9 mouse cellular contexts compared by ENCODE assay signal in genomic region chr6:113482477-113483099, GRCm38 (mm10). TPM values are rescaled to one million over a fixed set of nuclear protein-coding genes. Genes with fewer than 3 reads are reported as not detected.
A peak's percentile ranks its signal among the peaks of the same experiment; 100 is the strongest.
DNase-seq lines count a peak whose midpoint lies in the region; ATAC-seq lines count a peak whose summit lies in the region.
"Had no signal": no experiment of that assay in that cellular context is flagged by ENCODE, and none has a peak within 500 bp of the region (broad histone marks: within the 10 kb centered on the region; RNA-seq: fewer than 3 reads in every experiment).

No protein-coding gene starts in this region.

- peak; percentile 49 for DNase-seq in adrenal gland, postnatal 10 days
- DNase-seq in adrenal gland, postnatal 4 days (ENCODE audit: low spot score in 2 of 2): no peak
- peak; percentile 59 for DNase-seq in adrenal gland, postnatal 14 days
- peak; percentile 45 to 63 for DNase-seq in kidney, postnatal 4 days

- WGBS in embryonic facial prominence, embryonic 12.5 days: 3% methylated on average over 62 of the region's 65 CpGs
- WGBS in heart, embryonic 16.5 days: under 1% methylated on average over 61 of the region's 65 CpGs
- 2% methylated on average over 65 of the region's 65 CpGs for WGBS in stomach, embryonic 15.5 days

- peaks cover 26% of the 10 kb centered on the region; the same call in 1 of the 2 replicates for H3K4me1 ChIP-seq in embryonic facial prominence, embryonic 12.5 days
- peaks cover 23% of the 10 kb centered on the region for H3K4me1 ChIP-seq in heart, embryonic 16.5 days (ENCODE audit: control insufficient read depth, insufficient read depth, low read length)
- H3K4me1 ChIP-seq in megakaryocyte, embryonic 14.5 days: peaks cover 69% of the 10 kb centered on the region
- peaks cover 15% of the 10 kb centered on the region for H3K4me1 ChIP-seq in stomach, embryonic 15.5 days

- H3K4me2 ChIP-seq in embryonic facial prominence, embryonic 12.5 days (replicated peaks): peak overlapping the region; percentile 77
- H3K4me2 ChIP-seq in heart, embryonic 16.5 days (ENCODE audit: low read depth, low read length): peak overlapping the region; percentile 72
- H3K4me2 ChIP-seq in stomach, embryonic 15.5 days: peak overlapping the region; percentile 89

- H3K9me3 ChIP-seq in embryonic facial prominence, embryonic 12.5 days: no peaks in the 10 kb centered on the region
- H3K9me3 ChIP-seq in heart, embryonic 16.5 days (replicated peaks; ENCODE audit: control insufficient read depth, low read length): no peaks in the 10 kb centered on the region
- H3K9me3 ChIP-seq in megakaryocyte, embryonic 14.5 days: no peaks in the 10 kb centered on the region
- no peaks in the 10 kb centered on the region for H3K9me3 ChIP-seq in stomach, embryonic 15.5 days

- H3K27ac ChIP-seq in embryonic facial prominence, embryonic 12.5 days: peak overlapping the region; percentile 48
- H3K27ac ChIP-seq in heart, embryonic 16.5 days (ENCODE audit: low read length): peak overlapping the region; percentile 92
- H3K27ac ChIP-seq in stomach, embryonic 15.5 days: peak overlapping the region; percentile 80

- H3K27me3 ChIP-seq in embryonic facial prominence, embryonic 12.5 days: peaks cover 40% of the 10 kb centered on the region
- no peaks in the 10 kb centered on the region for H3K27me3 ChIP-seq in heart, embryonic 16.5 days (ENCODE audit: control insufficient read depth, insufficient read depth, low read length)
- H3K27me3 ChIP-seq in megakaryocyte, embryonic 14.5 days (replicated peaks): peaks cover 20% of the 10 kb centered on the region
- peaks cover 23% of the 10 kb centered on the region; the same call in 1 of the 2 replicates for H3K27me3 ChIP-seq in stomach, embryonic 15.5 days (replicated peaks)

- H3K36me3 ChIP-seq in embryonic facial prominence, embryonic 12.5 days: no peaks in the 10 kb centered on the region
- H3K36me3 ChIP-seq in heart, embryonic 16.5 days (ENCODE audit: control insufficient read depth, insufficient read depth): no peaks in the 10 kb centered on the region
- H3K36me3 ChIP-seq in megakaryocyte, embryonic 14.5 days (replicated peaks; ENCODE audit: low read length): peaks cover 27% of the 10 kb centered on the region
- no peaks in the 10 kb centered on the region for H3K36me3 ChIP-seq in stomach, embryonic 15.5 days

- ATAC-seq in embryonic facial prominence, embryonic 12.5 days (ENCODE audit: insufficient number of reproducible peaks, insufficient read depth, low FRiP score, low TSS enrichment): peak; percentile 47
- peak; percentile 23 for ATAC-seq in heart, embryonic 16.5 days (replicated peaks; ENCODE audit: extremely low read depth, insufficient read depth, low FRiP score)
- ATAC-seq in stomach, embryonic 15.5 days (ENCODE audit: insufficient read depth, low FRiP score, low read depth): peak; percentile 24

- peak overlapping the region; percentile 21 for H3K9ac ChIP-seq in embryonic facial prominence, embryonic 12.5 days
- peak overlapping the region; percentile 79 for H3K9ac ChIP-seq in heart, embryonic 16.5 days (ENCODE audit: low read length)
- H3K9ac ChIP-seq in stomach, embryonic 15.5 days: peak overlapping the region; percentile 44

- peak overlapping the region; percentile 46 for H3K4me3 ChIP-seq in embryonic facial prominence, embryonic 12.5 days
- H3K4me3 ChIP-seq in heart, embryonic 16.5 days (ENCODE audit: low read length): peak overlapping the region; percentile 60
- peak overlapping the region; percentile 98 for H3K4me3 ChIP-seq in megakaryocyte, embryonic 14.5 days (replicated peaks)
- peak overlapping the region; percentile 55 for H3K4me3 ChIP-seq in stomach, embryonic 15.5 days (replicated peaks)

RNA-seq across cellular contexts. Expression of gene Creld1, which starts 0.5 kb away (rescaled TPM):
- total RNA-seq in adrenal gland, postnatal 10 days (2021): 10 to 100 TPM; 35.8 to 43.1 TPM
- 10 to 100 TPM; 40.6 to 44.1 TPM for total RNA-seq in adrenal gland, postnatal 4 days (2021)
- 37.4 and 42.7 TPM in 2 replicates for total RNA-seq in adrenal gland, postnatal 14 days (2021)
- 20.1 and 23.1 TPM in 2 replicates for polyA plus RNA-seq in embryonic facial prominence, embryonic 12.5 days (2016; fragmentation: Nextera tagmentation; extraction: Ambion mirVana)
- 44.8 and 46.8 TPM in 2 replicates for polyA plus RNA-seq in heart, embryonic 16.5 days (2015; fragmentation: Nextera tagmentation; extraction: Ambion mirVana)
- 157 and 220 TPM in 2 replicates for polyA plus RNA-seq in megakaryocyte, embryonic 14.5 days (2012; ENCODE audit: insufficient read depth, low replicate concordance)
- polyA plus RNA-seq in stomach, embryonic 15.5 days (2015; fragmentation: Nextera tagmentation; extraction: Ambion mirVana): 23.2 and 23.3 TPM in 2 replicates

RNA-seq across cellular contexts. Expression of gene Il17rc, which starts 11.4 kb away (rescaled TPM):
- total RNA-seq in adrenal gland, postnatal 10 days (2021): 10 to 100 TPM; 22.6 to 25.0 TPM
- total RNA-seq in adrenal gland, postnatal 4 days (2021): 10 to 100 TPM; 22.7 to 25.4 TPM
- 18.2 and 19.3 TPM in 2 replicates for total RNA-seq in adrenal gland, postnatal 14 days (2021)
- polyA plus RNA-seq in embryonic facial prominence, embryonic 12.5 days (2016; fragmentation: Nextera tagmentation; extraction: Ambion mirVana): 3.9 and 5.4 TPM in 2 replicates
- 15.5 and 16.1 TPM in 2 replicates for polyA plus RNA-seq in heart, embryonic 16.5 days (2015; fragmentation: Nextera tagmentation; extraction: Ambion mirVana)
- polyA plus RNA-seq in megakaryocyte, embryonic 14.5 days (2012; ENCODE audit: insufficient read depth, low replicate concordance): 0.25 TPM in 1 of 2 replicates, not detected in the other
- polyA plus RNA-seq in stomach, embryonic 15.5 days (2015; fragmentation: Nextera tagmentation; extraction: Ambion mirVana): 26.4 and 26.7 TPM in 2 replicates

RNA-seq across cellular contexts. Expression of gene Prrt3, which starts 19.1 kb away (rescaled TPM):
- under 1 TPM; 0.30 to 0.55 TPM for total RNA-seq in adrenal gland, postnatal 10 days (2021)
- 1 to 10 TPM in 1 of 2 experiments, under 1 TPM in 1; 0.59 to 1.3 TPM for total RNA-seq in adrenal gland, postnatal 4 days (2021)
- 0.15 and 0.23 TPM in 2 replicates for total RNA-seq in adrenal gland, postnatal 14 days (2021)
- polyA plus RNA-seq in embryonic facial prominence, embryonic 12.5 days (2016; fragmentation: Nextera tagmentation; extraction: Ambion mirVana): 2.9 and 3.5 TPM in 2 replicates
- 0.26 and 0.29 TPM in 2 replicates for polyA plus RNA-seq in heart, embryonic 16.5 days (2015; fragmentation: Nextera tagmentation; extraction: Ambion mirVana)
- 0.57 TPM in 1 of 2 replicates, not detected in the other for polyA plus RNA-seq in megakaryocyte, embryonic 14.5 days (2012; ENCODE audit: insufficient read depth, low replicate concordance)
- 0.40 and 0.54 TPM in 2 replicates for polyA plus RNA-seq in stomach, embryonic 15.5 days (2015; fragmentation: Nextera tagmentation; extraction: Ambion mirVana)
- total RNA-seq: gastrocnemius, adult 8-10 months had no signal

RNA-seq across cellular contexts. Expression of gene Il17re, which starts 24.3 kb away (rescaled TPM):
- total RNA-seq in adrenal gland, postnatal 10 days (2021): 1 to 10 TPM; 1.1 to 1.5 TPM
- 1 to 10 TPM in 1 of 2 experiments, under 1 TPM in 1; 0.90 to 2.5 TPM for total RNA-seq in adrenal gland, postnatal 4 days (2021)
- 1.5 and 2.8 TPM in 2 replicates for total RNA-seq in adrenal gland, postnatal 14 days (2021)
- 3.4 and 3.9 TPM in 2 replicates for polyA plus RNA-seq in embryonic facial prominence, embryonic 12.5 days (2016; fragmentation: Nextera tagmentation; extraction: Ambion mirVana)
- polyA plus RNA-seq in heart, embryonic 16.5 days (2015; fragmentation: Nextera tagmentation; extraction: Ambion mirVana): 1.8 and 3.1 TPM in 2 replicates
- 1.0 TPM in 1 of 2 replicates, not detected in the other for polyA plus RNA-seq in megakaryocyte, embryonic 14.5 days (2012; ENCODE audit: insufficient read depth, low replicate concordance)
- 16.8 and 18.2 TPM in 2 replicates for polyA plus RNA-seq in stomach, embryonic 15.5 days (2015; fragmentation: Nextera tagmentation; extraction: Ambion mirVana)

RNA-seq across cellular contexts. Expression of gene Jagn1, which starts 40.2 kb away (rescaled TPM):
- total RNA-seq in adrenal gland, postnatal 10 days (2021): 10 to 100 TPM; 47.6 to 48.4 TPM
- 10 to 100 TPM; 47.8 to 49.2 TPM for total RNA-seq in adrenal gland, postnatal 4 days (2021)
- total RNA-seq in adrenal gland, postnatal 14 days (2021): 54.1 and 54.8 TPM in 2 replicates
- 75.0 and 81.6 TPM in 2 replicates for polyA plus RNA-seq in embryonic facial prominence, embryonic 12.5 days (2016; fragmentation: Nextera tagmentation; extraction: Ambion mirVana)
- polyA plus RNA-seq in heart, embryonic 16.5 days (2015; fragmentation: Nextera tagmentation; extraction: Ambion mirVana): 64.5 and 65.2 TPM in 2 replicates
- 1.5 and 10.3 TPM in 2 replicates for polyA plus RNA-seq in megakaryocyte, embryonic 14.5 days (2012; ENCODE audit: insufficient read depth, low replicate concordance)
- polyA plus RNA-seq in stomach, embryonic 15.5 days (2015; fragmentation: Nextera tagmentation; extraction: Ambion mirVana): 84.2 and 91.1 TPM in 2 replicates

Comparison
In these comparisons a context has a peak if more than half of its experiments do, and no peak if none do; other contexts are left out.
1. DNase-seq: peak in adrenal gland, postnatal 10 days (single experiment), adrenal gland, postnatal 14 days (single experiment) and kidney, postnatal 4 days (2 of 2); none in adrenal gland, postnatal 4 days (0 of 2).
2. H3K4me3 ChIP-seq: peak in every context shown above with its lines; median percentile 98 in megakaryocyte, embryonic 14.5 days; 60 in heart, embryonic 16.5 days; 55 in stomach, embryonic 15.5 days; 46 in embryonic facial prominence, embryonic 12.5 days.
3. H3K9ac ChIP-seq: peak in every context shown above with its lines; median percentile 79 in heart, embryonic 16.5 days; 44 in stomach, embryonic 15.5 days; 21 in embryonic facial prominence, embryonic 12.5 days.
4. Peak in every context shown above with its lines, with median percentiles within 50 percentile points of each other: ATAC-seq, H3K27ac ChIP-seq and H3K4me2 ChIP-seq.